13 mouse cellular contexts compared by ENCODE assay signal in the genomic region with DNA sequence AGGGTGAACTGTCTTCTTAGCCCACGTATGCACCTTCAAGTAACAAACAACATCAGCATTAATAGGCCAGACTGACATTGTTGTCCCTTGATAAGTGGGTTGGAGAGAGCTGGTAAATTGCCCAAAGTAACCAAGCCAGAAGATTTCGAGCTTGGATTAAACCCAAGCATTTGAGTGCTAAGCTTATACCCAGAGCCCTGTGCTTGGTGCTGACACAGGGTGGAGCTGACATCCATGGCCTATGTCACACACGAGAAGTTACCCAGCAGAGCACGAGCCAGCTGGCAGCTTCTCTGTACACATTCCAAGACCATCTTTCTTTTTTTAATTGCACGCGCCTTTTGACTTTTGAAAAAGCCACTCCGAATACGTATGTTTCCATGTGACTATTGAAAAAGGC.
"Had no signal": no experiment of that assay in that cellular context is flagged by ENCODE, and none has a peak within 500 bp of the region (broad histone marks: within the 10 kb centered on the region; RNA-seq: fewer than 3 reads in every experiment).

No protein-coding gene starts in this region.

- H3K4me2 ChIP-seq: limb, embryonic 15.5 days; liver, embryonic 12.5 days; midbrain, embryonic 13.5 days had no signal

- H3K9me3 ChIP-seq: limb, embryonic 15.5 days; liver, embryonic 12.5 days; midbrain, embryonic 13.5 days had no signal

- ATAC-seq: liver, embryonic 12.5 days; midbrain, embryonic 13.5 days had no signal

- H3K9ac ChIP-seq: limb, embryonic 15.5 days; liver, embryonic 12.5 days; midbrain, embryonic 13.5 days had no signal

- H3K36me3 ChIP-seq: limb, embryonic 15.5 days; liver, embryonic 12.5 days; midbrain, embryonic 13.5 days had no signal

- H3K27me3 ChIP-seq: limb, embryonic 15.5 days; liver, embryonic 12.5 days; midbrain, embryonic 13.5 days had no signal

- H3K27ac ChIP-seq: kidney, postnatal 0 days; limb, embryonic 15.5 days; liver, embryonic 12.5 days; midbrain, embryonic 13.5 days had no signal

- H3K4me1 ChIP-seq: limb, embryonic 15.5 days; liver, embryonic 12.5 days; midbrain, embryonic 13.5 days had no signal

- H3K4me3 ChIP-seq: limb, embryonic 15.5 days; liver, embryonic 12.5 days; midbrain, embryonic 13.5 days had no signal

- DNase-seq: kidney, adult 8-10 months; kidney, postnatal 36 days; layer of hippocampus, adult 9-11 months; layer of hippocampus, postnatal 36 days; lung, postnatal 14 days; right cerebral cortex, adult 18-20 months; right cerebral cortex, postnatal 25 days; thymus, adult 18-20 months; thymus, postnatal 14 days had no signal
